Mouse (Mus musculus): Measurements from ENCODE around the gene Olfr1337. TPM values are rescaled to one million over a fixed set of nuclear protein-coding genes. Genes with fewer than 3 reads are reported as not detected.
"Not testable (repeated sequence)": the region's sequence is repeated elsewhere in the genome, so short reads cannot be mapped to it uniquely, and the experiment has no call there.

Gene Olfr1337
- polyA plus RNA-seq (2017; shearing (Covaris generic)) = not detected

DNA sequence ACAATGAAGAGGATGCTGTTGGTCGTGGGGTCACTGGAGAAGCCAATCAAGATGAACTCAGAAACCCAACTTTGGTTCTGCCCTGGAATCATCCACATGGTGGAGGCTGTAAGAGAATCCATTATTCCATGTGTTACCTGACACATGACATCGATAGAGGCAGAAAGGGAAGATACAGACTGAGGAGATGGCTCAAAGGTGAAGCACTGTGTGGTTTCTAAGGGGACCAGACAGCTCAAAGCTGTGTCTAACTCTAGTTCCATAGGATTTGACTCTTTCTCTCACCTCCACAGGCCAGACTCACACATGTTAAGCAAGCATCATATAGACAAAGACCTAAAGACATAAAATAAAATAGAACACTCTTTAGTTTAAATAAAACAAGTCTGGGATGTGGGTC lies at the start of gene Olfr1337:
TSS of gene Olfr1337 (minus strand) at position 101 of the 400 bp plus-strand sequence.
- no peak for ATAC-seq

DNA sequence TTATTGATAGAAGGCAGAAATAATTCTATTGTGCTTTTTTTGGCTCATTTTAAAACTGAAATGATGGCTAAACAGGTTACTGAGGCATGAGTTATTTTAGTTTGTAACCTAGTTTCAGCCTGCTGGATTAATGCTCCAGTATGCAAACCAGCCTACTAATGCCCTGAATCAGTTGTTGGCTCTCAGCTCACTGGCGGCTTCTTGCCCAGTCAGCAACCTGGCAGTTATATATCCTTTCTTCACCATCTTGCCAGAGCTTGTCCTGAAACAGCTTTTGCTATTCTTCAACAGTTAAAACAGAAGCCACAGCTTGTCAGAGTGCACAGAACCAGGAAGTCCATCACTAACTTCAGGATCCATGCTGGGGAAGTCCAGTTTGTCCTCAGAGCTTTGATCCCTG lies 36.5 kb upstream of the Olfr1337 start:
- no peak for ATAC-seq

- ATAC-seq = no peak
Observed at GRCm38 (mm10) chr4:118809844-118810243, 27.5 kb upstream of the Olfr1337 start, which contains the start of gene Olfr1335. Olfr1335 (minus strand) TSS chr4:118809944.

DNA sequence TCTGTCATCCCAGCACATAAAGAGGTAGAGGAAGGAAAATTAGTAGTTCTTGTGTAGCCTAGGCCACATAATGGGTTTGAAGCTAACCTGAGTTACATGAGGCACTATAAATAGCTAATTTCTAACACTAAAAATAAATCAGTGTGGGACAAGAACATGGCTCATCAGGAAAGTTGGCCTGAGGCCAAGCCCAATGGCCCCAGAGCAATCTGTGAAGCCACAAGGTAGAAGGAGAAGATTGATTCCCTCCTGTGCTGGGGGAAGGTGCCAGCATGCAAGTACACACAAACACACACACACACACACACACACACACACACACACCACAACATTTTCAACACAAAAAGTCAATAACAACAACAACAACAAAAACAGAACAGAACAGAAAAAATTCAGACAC lies 10.4 kb upstream of the Olfr1337 start:
- not testable (repeated sequence) for ATAC-seq

DNA sequence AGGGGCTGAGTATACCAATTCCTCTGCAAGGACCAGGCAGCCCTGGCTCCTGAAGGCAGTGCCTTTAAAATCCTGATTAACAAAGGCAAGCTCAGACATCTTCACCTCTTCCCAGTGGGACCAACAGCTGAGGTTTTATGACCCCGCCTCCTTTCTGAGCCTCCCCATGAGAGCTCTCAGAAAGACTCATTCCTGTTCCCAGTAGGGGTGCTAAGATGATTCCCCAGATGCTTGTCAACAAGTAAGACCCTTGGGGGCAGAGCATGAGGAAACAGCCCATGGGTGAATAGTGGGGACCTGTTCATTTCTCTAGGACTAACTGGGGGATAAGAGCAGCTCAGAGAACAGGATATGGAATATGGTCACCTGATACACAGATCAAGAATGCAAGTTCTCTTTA lies 23.7 kb downstream of the Olfr1337 start, which contains the start of gene Olfr1338:
TSS of gene Olfr1338 (minus strand) at position 101 of the 400 bp plus-strand sequence.
- ATAC-seq = no peak

DNA sequence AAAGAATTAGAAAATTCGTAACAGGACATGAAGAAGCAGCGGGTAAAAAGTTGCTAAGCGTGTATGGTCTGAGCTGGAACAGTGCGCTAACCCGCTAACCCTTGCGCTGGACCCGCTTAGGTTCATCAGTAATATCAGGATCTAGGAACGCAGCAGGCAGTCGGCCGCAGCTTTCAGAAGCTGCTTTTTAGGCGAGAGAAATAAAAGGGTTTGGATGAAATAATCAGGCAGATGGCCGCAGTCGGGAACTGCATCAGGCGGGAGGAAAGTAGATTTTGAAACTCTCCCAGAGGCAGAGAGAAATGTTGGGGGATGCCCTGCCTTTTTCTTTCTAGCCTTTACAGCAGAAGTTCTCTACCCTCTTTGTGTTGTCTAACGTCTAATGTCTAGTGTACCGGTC lies 40.5 kb downstream of the Olfr1337 start:
- no peak for ATAC-seq

GRCm38 (mm10) chr4:118740988-118741698 lies 41.2 kb downstream of the Olfr1337 start:
- no peak for ATAC-seq

- ATAC-seq = no peak
Observed at GRCm38 (mm10) chr4:118739574-118739973, 42.8 kb downstream of the Olfr1337 start.

DNA sequence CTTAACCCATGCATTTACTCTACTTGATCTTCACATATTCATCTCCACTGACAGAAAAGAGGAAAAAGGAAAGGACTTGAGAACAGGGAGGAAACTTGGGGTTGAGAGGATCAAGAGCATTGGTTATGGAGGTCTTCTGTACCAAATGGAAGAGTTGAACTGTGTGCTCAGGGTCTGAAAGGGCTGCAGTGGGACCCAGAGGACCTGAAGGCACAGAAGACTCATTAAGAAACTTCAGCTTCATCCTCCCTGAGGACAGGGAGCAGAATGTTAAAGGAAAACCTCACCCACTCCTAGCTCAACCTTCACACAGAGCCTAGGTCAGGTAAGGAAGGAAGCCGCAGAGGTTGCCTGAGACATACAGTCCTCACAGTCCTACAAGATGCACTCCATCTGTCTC lies 50.5 kb downstream of the Olfr1337 start, which contains the start of gene Olfr1339:
TSS of gene Olfr1339 (plus strand) at position 301 of the 400 bp plus-strand sequence.
- no peak for ATAC-seq

Other genes starting within 250 kb of the Olfr1337 start
- not detected for gene Tmem125, start 238.5 kb downstream of the Olfr1337 start, polyA plus RNA-seq (2017; shearing (Covaris generic))
- gene Cfap57, start 161.8 kb downstream of the Olfr1337 start, polyA plus RNA-seq (2017; shearing (Covaris generic)) = not detected
- gene Ebna1bp2, start 161.8 kb downstream of the Olfr1337 start, polyA plus RNA-seq (2017; shearing (Covaris generic)) = 100 to 1,000 TPM; 163 to 165 TPM
- gene Olfr62, start 123.6 kb downstream of the Olfr1337 start, polyA plus RNA-seq (2017; shearing (Covaris generic)) = not detected
- not detected for gene Olfr1342, start 89.8 kb downstream of the Olfr1337 start, polyA plus RNA-seq (2017; shearing (Covaris generic))
- not detected for gene Olfr1341, start 79.1 kb downstream of the Olfr1337 start, polyA plus RNA-seq (2017; shearing (Covaris generic))
- not detected for gene Olfr1340, start 62.4 kb downstream of the Olfr1337 start, polyA plus RNA-seq (2017; shearing (Covaris generic))
- not detected for gene Olfr1339, start 50.4 kb downstream of the Olfr1337 start, polyA plus RNA-seq (2017; shearing (Covaris generic))
- under 1 TPM in 1 of 2 experiments, not detected in 1; 0.20 TPM for gene Olfr1338, start 23.8 kb downstream of the Olfr1337 start, polyA plus RNA-seq (2017; shearing (Covaris generic))
- not detected for gene Olfr1335, start 27.4 kb upstream of the Olfr1337 start, polyA plus RNA-seq (2017; shearing (Covaris generic))
- gene Olfr1333, start 53.7 kb upstream of the Olfr1337 start, polyA plus RNA-seq (2017; shearing (Covaris generic)) = not detected
- under 1 TPM in 1 of 2 experiments, not detected in 1; 0.17 TPM for gene Olfr1331, start 82.1 kb upstream of the Olfr1337 start, polyA plus RNA-seq (2017; shearing (Covaris generic))
- gene Olfr1330, start 106.0 kb upstream of the Olfr1337 start, polyA plus RNA-seq (2017; shearing (Covaris generic)) = under 1 TPM in 1 of 2 experiments, not detected in 1; 0.21 TPM
- not detected for gene Olfr1329, start 134.9 kb upstream of the Olfr1337 start, polyA plus RNA-seq (2017; shearing (Covaris generic))
- not detected for gene Olfr1328, start 156.0 kb upstream of the Olfr1337 start, polyA plus RNA-seq (2017; shearing (Covaris generic))
- gene Lao1, start 179.0 kb upstream of the Olfr1337 start, polyA plus RNA-seq (2017; shearing (Covaris generic)) = not detected